Mouse (Mus musculus): ENCODE data around the gene Xpr1. TPM values are rescaled to one million over a fixed set of nuclear protein-coding genes. Genes with fewer than 3 reads are reported as not detected.
A peak's percentile ranks its signal among the peaks of the same experiment; 100 is the strongest.

The Xpr1 gene
- total RNA-seq, 2 experiments from 2014 or later, result 29.3 to 32.6 TPM

GRCm38 (mm10) chr1:155407697-155408576, 9.3 kb downstream of the Xpr1 start:
- DNase-seq, result no peak

DNA sequence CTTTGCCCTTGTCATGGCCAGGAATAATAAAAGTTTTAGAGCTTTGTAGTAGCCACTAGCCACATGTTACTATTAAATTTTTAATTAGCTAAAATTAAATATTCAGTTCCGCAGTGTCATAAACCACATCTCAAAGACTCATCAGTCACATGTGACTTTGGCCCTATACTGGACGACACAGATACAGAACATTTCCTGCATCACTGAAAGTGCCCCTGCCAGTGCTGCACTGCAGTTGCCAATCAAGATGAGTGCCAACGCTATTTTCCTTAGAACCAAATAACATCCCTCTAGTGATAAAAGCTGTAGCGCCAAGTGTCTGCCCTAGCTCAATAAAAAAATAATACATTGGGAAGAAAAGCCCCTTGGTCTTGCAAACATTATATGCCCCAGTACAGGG, 17.2 kb downstream of the Xpr1 start:
- no peak for DNase-seq

GRCm38 (mm10) chr1:155394829-155395228, 22.4 kb downstream of the Xpr1 start:
- no peak for DNase-seq

DNA sequence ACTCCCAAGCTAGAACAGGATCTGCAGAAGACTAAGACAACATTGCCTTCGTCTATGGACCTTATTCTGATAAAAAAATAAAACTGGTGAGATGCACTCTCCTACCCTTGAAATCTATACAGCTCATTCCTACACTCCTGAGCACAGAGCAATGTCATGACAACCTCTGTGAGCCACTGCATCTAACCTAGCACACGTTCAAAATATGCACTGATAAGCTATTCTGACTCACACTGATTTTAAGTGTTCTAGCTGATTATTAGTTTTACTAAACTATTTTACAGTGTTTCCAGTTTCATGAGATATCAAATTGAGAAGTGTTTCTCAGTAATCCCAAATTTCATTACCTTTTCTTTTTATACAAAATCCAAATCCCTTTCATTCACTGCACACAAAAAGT, 23.2 kb downstream of the Xpr1 start:
- DNase-seq, result no peak

GRCm38 (mm10) chr1:155392825-155393224, 24.4 kb downstream of the Xpr1 start:
- no peak for DNase-seq

DNA sequence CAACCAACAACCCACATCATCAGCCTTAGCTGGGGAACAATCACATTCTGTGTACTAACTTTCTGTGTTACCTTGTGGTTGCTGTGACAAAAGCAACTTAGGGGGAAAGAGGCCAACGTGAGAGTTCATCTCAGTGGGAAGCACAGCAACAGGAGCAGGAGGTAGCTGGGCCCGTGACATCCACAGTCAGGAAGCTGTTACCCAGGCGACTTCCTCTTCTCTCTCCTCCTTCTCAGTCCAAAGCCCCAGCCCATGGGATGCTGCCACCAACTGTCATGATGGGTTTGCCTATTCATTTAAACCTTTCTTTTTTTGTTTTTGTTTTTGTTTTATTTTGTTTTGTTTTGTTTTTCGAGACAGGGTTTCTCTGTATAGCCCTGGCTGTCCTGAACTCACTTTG, 25.7 kb downstream of the Xpr1 start:
- no peak for DNase-seq

- no peak for DNase-seq
These were observed 28.8 kb downstream of the Xpr1 start for GRCm38 (mm10) chr1:155388418-155388817.

DNA sequence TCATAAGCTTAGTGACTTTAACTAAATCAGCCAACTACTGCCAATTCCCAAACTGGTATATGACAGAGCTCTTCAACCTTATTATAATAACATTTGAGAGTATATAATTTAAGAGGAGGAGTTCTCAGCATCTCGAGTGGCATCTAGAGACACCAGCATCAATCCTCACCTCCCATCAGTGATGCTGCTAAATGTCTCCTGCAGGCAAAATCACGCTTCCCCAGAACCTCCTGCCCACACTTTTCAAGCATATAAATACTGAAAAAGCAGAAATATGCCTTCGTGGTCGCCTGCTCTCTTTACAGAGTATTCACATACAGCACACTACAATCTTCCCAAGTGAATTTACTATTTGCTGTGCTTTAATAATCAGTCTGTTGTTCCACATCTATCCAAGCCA, 30.7 kb downstream of the Xpr1 start:
- DNase-seq, result no peak

DNA sequence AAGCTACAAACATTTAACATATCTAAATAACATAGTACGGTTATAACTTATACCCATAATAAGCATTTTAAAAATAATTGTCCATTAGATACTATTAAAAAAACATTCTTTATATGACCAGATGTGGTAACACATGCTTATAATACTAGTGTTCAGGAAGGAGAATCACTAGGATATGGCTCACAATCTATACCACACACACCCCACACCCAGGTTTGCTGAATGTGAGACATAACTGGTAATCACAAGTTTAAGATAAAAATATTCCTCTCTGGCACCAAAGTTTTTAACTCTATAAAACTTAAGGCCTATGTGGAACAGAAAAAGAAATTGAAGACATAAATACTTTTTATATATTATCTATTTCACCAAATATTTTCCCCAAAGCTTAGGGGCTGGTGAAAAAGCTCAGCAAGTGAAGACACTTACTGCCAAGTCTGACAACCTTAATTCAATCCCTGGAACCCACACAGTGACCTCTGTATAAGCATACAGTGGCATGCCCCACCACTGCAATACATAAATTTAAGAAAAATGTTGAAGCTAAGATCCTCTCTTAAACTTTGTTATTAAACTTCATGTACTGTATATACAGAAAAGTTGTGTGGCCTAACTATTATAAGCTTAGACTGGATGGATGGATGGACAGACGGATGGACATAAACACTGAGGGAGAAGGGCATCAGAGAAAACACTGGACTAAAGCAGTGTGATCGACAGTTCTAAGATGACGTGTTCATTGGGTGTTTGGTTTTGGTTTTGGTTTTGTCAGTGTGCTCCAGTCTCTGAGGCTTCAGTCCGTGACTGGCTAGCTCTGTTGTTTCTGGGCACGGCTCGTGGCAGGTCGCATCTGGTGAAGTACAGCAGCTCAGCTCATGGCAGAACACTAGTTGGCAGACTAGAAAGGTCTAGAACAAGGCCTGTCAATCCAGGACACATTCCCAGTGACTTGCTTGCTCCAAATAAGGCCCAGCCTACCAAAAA, 33.6 kb downstream of the Xpr1 start:
- DNase-seq, result no peak

- DNase-seq, result no peak
These were observed 35.3 kb downstream of the Xpr1 start for GRCm38 (mm10) chr1:155381931-155382330.

DNA sequence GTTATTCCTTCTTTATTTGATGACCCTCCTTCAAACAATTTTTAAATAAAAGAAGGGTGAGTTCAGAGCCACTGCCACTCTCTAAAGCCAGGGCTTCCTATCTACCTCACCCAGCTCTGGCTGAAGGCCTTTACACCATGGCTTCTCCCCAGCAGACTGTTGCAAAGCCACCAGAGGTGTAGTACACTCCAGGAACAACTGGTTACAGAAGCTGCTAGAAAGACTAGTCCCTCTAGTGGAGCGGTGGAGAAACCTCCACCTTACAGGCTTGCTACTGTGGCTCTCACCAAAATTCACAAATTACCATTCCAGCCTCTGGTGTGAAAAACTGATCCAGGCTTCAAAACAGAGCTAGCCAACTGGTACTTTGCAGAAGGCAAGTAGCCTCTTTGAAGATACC, 37.9 kb downstream of the Xpr1 start:
- no peak for DNase-seq

- no peak for DNase-seq
These were observed 44.4 kb downstream of the Xpr1 start for GRCm38 (mm10) chr1:155372821-155373220.

GRCm38 (mm10) chr1:155370075-155370658, 47.0 kb downstream of the Xpr1 start:
- DNase-seq, result no peak

DNA sequence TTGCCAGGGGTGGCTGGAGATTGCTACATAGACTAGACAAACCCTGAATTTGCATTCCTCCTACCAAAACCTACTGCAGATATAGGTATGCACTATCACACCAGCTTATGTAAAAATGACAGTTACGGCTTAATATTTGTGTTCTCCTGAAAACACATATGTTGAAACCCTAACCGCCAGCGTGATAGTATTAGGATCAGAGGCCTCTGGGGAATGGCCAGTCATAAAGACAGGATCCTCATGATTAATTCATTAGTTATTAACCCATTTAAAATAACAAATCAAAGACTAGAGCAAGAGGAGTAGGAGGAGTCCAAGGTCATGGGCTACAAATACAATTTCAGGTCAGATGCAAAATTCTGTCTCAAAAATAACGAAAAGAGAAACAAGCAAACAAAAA, 50.8 kb downstream of the Xpr1 start:
- DNase-seq, result no peak

DNA sequence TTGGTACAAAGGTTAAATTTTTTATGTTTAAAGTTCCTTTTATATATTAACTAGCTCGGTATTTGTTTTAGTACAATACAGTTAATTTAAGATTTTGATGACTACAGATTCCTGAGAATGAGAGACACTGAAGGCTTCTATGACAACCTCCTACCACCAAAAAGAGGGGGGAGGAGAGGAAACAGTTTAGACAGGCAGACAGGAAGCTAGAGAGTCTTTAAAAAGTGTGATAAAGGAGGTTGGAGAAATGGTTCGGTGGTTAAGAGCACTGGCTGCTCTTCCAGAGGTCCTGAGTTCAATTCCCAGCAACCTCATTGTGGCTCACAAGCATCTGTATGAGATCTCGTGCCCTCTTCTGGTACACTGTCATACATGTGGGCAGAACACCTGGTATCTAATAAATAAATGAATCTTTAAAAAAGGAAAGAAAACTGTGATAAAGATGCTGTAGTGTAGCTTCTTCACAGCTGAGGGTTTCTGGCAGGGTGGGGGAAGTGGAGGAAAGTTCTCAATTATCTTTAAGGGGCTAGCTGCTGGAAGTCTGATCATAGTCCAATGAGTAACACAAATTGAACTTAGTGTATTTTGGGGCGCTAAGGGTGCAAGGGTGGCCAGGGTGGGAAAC, 55.6 kb downstream of the Xpr1 start:
- DNase-seq, result no peak

DNA sequence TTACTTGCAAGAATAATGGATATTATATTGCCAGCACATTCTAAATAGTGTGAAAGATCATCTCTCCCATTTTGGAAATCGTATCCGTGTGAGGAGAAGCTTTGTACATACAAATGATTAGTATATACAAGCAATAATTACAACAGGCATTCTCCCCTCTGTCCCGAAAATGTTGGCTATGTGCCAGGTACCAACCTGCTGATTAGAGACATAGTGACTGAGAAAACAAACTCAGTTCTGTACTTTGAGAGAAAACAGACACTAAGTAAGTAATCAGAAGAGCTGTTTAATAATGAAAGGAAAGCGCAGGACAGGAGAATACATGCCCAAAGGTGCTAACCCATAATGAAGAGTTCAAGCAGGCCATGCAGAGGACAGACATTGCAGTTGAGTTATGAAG, 64.1 kb downstream of the Xpr1 start:
- DNase-seq, result peak; percentile 7

DNA sequence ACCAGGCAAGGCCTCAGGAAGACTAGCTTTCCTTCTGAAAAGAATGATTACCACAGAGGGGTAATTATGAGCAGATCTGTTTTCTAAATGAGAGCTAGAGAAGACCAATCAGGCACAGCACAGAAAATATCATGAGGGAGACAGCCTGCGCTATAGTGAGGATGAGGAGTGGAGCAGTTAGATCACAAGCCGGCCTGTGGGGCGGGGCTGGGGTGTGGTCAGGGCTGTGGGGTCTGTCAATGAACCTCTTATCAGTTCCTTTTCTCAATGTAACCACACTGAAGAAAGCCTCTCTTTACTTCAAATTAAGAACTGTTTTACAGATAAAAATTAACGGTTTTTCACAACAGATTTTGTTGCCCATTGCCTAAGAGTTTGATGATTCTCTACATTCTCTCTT, 65.7 kb downstream of the Xpr1 start:
- no peak for DNase-seq

GRCm38 (mm10) chr1:155348491-155348890, 68.7 kb downstream of the Xpr1 start:
- no peak for DNase-seq

DNA sequence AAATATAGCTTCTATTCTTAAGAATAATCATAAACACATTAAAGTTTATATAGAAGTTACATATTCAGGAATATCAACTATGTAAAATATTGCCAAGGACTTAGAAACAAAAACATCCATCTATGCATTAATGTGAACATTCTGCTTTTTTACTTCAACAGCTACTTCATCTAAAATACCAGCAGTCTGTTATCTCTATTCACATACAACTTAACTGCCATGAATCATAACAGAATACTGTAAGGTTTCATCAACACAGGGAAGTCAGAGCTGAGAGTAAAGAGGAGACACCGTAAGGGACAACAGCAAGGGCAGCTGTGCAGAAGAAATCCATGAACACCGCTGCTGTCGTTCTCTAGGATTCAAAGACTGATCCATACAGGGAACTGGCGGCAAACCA, 69.9 kb downstream of the Xpr1 start:
- DNase-seq, result no peak

DNA sequence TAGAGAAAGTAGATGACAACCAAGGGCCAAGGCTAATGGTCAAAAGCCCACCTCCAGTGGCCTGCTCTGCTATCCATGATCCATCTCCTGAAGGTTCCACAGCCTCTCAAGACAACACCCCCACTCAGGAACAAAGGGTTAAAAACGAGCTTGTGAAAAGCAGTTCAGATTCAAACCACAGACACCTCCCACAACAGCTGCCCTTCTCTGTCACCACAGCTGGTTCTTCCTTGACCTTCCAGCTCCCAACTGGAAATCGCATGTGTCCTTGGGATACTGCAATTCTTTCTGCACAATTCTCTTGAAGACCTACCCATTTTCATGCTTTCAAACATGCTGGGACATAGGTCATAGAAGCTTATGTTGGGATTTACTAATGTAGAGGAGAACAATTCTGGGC, 73.2 kb downstream of the Xpr1 start:
- DNase-seq, result no peak

GRCm38 (mm10) chr1:155339622-155340021, 77.6 kb downstream of the Xpr1 start:
- no peak for DNase-seq

DNA sequence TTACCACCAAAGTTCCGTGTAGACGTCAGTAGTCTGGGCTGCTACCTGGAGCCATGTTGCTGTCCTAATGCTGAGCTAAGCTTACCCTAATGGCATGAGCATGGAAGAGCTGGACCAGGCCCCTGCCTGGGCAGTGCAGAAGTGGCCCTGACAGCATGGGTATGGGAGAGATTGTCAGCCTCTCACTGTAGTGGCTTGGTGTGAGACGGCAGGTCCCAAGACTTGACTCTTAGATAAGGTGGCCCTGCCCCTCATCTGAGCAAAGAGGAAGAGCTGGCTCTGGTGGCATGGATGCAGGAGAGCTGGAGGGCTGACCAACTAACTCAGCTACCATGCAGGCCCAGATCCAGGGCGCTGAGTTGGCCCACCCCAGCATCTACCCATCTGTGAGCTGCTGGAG, 79.9 kb downstream of the Xpr1 start:
- DNase-seq, result no peak
